Mouse (Mus musculus): ENCODE data around the gene Chrna10. TPM values are rescaled to one million over a fixed set of nuclear protein-coding genes. Genes with fewer than 3 reads are reported as not detected.

The Chrna10 gene
- total and polyA plus RNA-seq, 3 experiments = not detected

DNA sequence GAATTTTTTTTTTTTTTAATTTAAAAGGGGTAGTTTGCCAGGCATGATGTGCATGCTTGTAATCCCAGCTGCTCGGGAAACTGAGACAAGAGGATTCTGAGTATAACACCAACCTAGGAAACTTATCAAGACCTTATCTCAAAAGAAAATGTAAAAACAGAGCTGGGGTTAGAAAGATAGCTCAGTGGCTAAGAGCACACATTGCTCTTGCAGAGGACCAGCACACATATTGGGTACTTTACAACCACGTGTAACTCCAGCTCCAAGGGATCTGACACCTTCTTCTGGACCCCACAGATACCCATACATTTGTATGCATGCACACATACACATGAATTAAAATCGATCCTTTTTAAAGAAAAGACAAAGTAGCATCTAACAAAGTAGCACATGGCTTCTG, 55.3 kb downstream of the Chrna10 start (continued):
- TF ChIP-seq KAT2A (conservative IDR thresholded peaks at IDR 0.05; ENCODE audit: low read depth, low read length) = no peak
- no peak for TF ChIP-seq NELFE (IDR thresholded peaks at IDR 0.05; ENCODE audit: low read depth, low read length)
- TF ChIP-seq MEF2A (IDR thresholded peaks at IDR 0.05; ENCODE audit: extremely low read depth, insufficient replicate concordance, low read depth, low read length, poor library complexity, severe bottlenecking) = no peak
- TF ChIP-seq EP300 (IDR thresholded peaks at IDR 0.05; ENCODE audit: low read depth in 1 of 2, low read length in 2 of 2) = peak in 1 of 2 experiments; percentile 49; a peak in 1 of 4 replicates
- peak; percentile 59; the same call in 1 of the 2 replicates for TF ChIP-seq MYC (IDR thresholded peaks at IDR 0.05; ENCODE audit: low read depth, low read length)
- no peak for TF ChIP-seq MAFK (IDR thresholded peaks at IDR 0.05; ENCODE audit: borderline replicate concordance, low read depth, low read length)
- TF ChIP-seq GABPA (IDR thresholded peaks at IDR 0.05; ENCODE audit: low read depth, low read length) = no peak
- TF ChIP-seq ZC3H11A (IDR thresholded peaks at IDR 0.05; ENCODE audit: low read depth, low read length) = no peak
- TF ChIP-seq POLR2A (IDR thresholded peaks at IDR 0.05; ENCODE audit: control insufficient read depth in 1 of 2, insufficient read depth in 1 of 2, low read depth in 1 of 2, low read length in 2 of 2, poor library complexity in 1 of 2) = no peak

Other genes with a start within 250 kb of the Chrna10 start
- 0.12 TPM in 1 of 2 replicates, not detected in the other for gene Folr1, start 246.0 kb downstream of the Chrna10 start, total RNA-seq (2012; rRNA removed)
- under 1 TPM in 1 of 2 experiments, not detected in 1; 0.07 TPM for gene Folr1, start 246.0 kb downstream of the Chrna10 start, polyA plus RNA-seq (2012; ENCODE audit: insufficient read depth in 1 of 2, insufficient read length in 2 of 2, low read depth in 1 of 2, low replicate concordance in 2 of 2, missing spikeins in 1 of 2)
- gene Lamtor1, start 210.9 kb downstream of the Chrna10 start, total RNA-seq (2012; rRNA removed) = 70.5 and 79.5 TPM in 2 replicates
- gene Lamtor1, start 210.9 kb downstream of the Chrna10 start, polyA plus RNA-seq (2012; ENCODE audit: insufficient read depth in 1 of 2, insufficient read length in 2 of 2, low read depth in 1 of 2, low replicate concordance in 2 of 2, missing spikeins in 1 of 2) = 100 to 1,000 TPM in 1 of 2 experiments, not detected in 1; 115 TPM
- gene Tomt, start 210.5 kb downstream of the Chrna10 start, total RNA-seq (2012; rRNA removed) = 0.78 and 1.3 TPM in 2 replicates
- under 1 TPM in 1 of 2 experiments, not detected in 1; 0.82 TPM for gene Tomt, start 210.5 kb downstream of the Chrna10 start, polyA plus RNA-seq (2012; ENCODE audit: insufficient read depth in 1 of 2, insufficient read length in 2 of 2, low read depth in 1 of 2, low replicate concordance in 2 of 2, missing spikeins in 1 of 2)
- gene Lrrc51, start 182.9 kb downstream of the Chrna10 start, total RNA-seq (2012; rRNA removed) = 13.6 and 14.8 TPM in 2 replicates
- 10 to 100 TPM in 1 of 2 experiments, not detected in 1; 30.8 TPM for gene Lrrc51, start 182.9 kb downstream of the Chrna10 start, polyA plus RNA-seq (2012; ENCODE audit: insufficient read depth in 1 of 2, insufficient read length in 2 of 2, low read depth in 1 of 2, low replicate concordance in 2 of 2, missing spikeins in 1 of 2)
- 48.7 and 54.5 TPM in 2 replicates for gene Numa1, start 182.7 kb downstream of the Chrna10 start, total RNA-seq (2012; rRNA removed)
- 10 to 100 TPM; 50.0 to 91.2 TPM for gene Numa1, start 182.7 kb downstream of the Chrna10 start, polyA plus RNA-seq (2012; ENCODE audit: insufficient read depth in 1 of 2, insufficient read length in 2 of 2, low read depth in 1 of 2, low replicate concordance in 2 of 2, missing spikeins in 1 of 2)
- gene Il18bp, start 98.1 kb downstream of the Chrna10 start, total RNA-seq (2012; rRNA removed) = 0.95 and 1.0 TPM in 2 replicates
- 1 to 10 TPM in 1 of 2 experiments, not detected in 1; 1.8 TPM for gene Il18bp, start 98.1 kb downstream of the Chrna10 start, polyA plus RNA-seq (2012; ENCODE audit: insufficient read depth in 1 of 2, insufficient read length in 2 of 2, low read depth in 1 of 2, low replicate concordance in 2 of 2, missing spikeins in 1 of 2)
- gene Rnf121, start 51.4 kb downstream of the Chrna10 start, total RNA-seq (2012; rRNA removed) = 17.3 and 18.5 TPM in 2 replicates
- 10 to 100 TPM in 1 of 2 experiments, not detected in 1; 16.0 TPM for gene Rnf121, start 51.4 kb downstream of the Chrna10 start, polyA plus RNA-seq (2012; ENCODE audit: insufficient read depth in 1 of 2, insufficient read length in 2 of 2, low read depth in 1 of 2, low replicate concordance in 2 of 2, missing spikeins in 1 of 2)
- gene Xndc1, start 51.3 kb downstream of the Chrna10 start, total RNA-seq (2012; rRNA removed) = 15.3 and 16.6 TPM in 2 replicates
- gene Xndc1, start 51.3 kb downstream of the Chrna10 start, polyA plus RNA-seq (2012; ENCODE audit: insufficient read depth in 1 of 2, insufficient read length in 2 of 2, low read depth in 1 of 2, low replicate concordance in 2 of 2, missing spikeins in 1 of 2) = 10 to 100 TPM in 1 of 2 experiments, not detected in 1; 30.0 TPM
- 0.08 and 0.13 TPM in 2 replicates for gene Xntrpc, start 51.1 kb downstream of the Chrna10 start, total RNA-seq (2012; rRNA removed)
- under 1 TPM in 1 of 2 experiments, not detected in 1; 0.14 TPM for gene Xntrpc, start 51.1 kb downstream of the Chrna10 start, polyA plus RNA-seq (2012; ENCODE audit: insufficient read depth in 1 of 2, insufficient read length in 2 of 2, low read depth in 1 of 2, low replicate concordance in 2 of 2, missing spikeins in 1 of 2)
- not detected in 2 replicates for gene Trpc2, start 33.7 kb downstream of the Chrna10 start, total RNA-seq (2012; rRNA removed)
- gene Trpc2, start 33.7 kb downstream of the Chrna10 start, polyA plus RNA-seq (2012; ENCODE audit: insufficient read depth in 1 of 2, insufficient read length in 2 of 2, low read depth in 1 of 2, low replicate concordance in 2 of 2, missing spikeins in 1 of 2) = not detected
- gene Art1, start 15.1 kb downstream of the Chrna10 start, total RNA-seq (2012; rRNA removed) = not detected in 2 replicates
- gene Art1, start 15.1 kb downstream of the Chrna10 start, polyA plus RNA-seq (2012; ENCODE audit: insufficient read depth in 1 of 2, insufficient read length in 2 of 2, low read depth in 1 of 2, low replicate concordance in 2 of 2, missing spikeins in 1 of 2) = not detected
- not detected in 2 replicates for gene Art5, start 7.3 kb downstream of the Chrna10 start, total RNA-seq (2012; rRNA removed)
- gene Art5, start 7.3 kb downstream of the Chrna10 start, polyA plus RNA-seq (2012; ENCODE audit: insufficient read depth in 1 of 2, insufficient read length in 2 of 2, low read depth in 1 of 2, low replicate concordance in 2 of 2, missing spikeins in 1 of 2) = under 1 TPM in 1 of 2 experiments, not detected in 1; 0.04 TPM
- gene Nup98, start 93.3 kb upstream of the Chrna10 start, total RNA-seq (2012; rRNA removed) = 25.9 and 31.7 TPM in 2 replicates
- 100 to 1,000 TPM in 1 of 2 experiments, 10 to 100 TPM in 1; 45.2 to 195 TPM for gene Nup98, start 93.3 kb upstream of the Chrna10 start, polyA plus RNA-seq (2012; ENCODE audit: insufficient read depth in 1 of 2, insufficient read length in 2 of 2, low read depth in 1 of 2, low replicate concordance in 2 of 2, missing spikeins in 1 of 2)
- gene Pgap2, start 93.4 kb upstream of the Chrna10 start, total RNA-seq (2012; rRNA removed) = 21.1 and 29.2 TPM in 2 replicates
- gene Pgap2, start 93.4 kb upstream of the Chrna10 start, polyA plus RNA-seq (2012; ENCODE audit: insufficient read depth in 1 of 2, insufficient read length in 2 of 2, low read depth in 1 of 2, low replicate concordance in 2 of 2, missing spikeins in 1 of 2) = 10 to 100 TPM in 1 of 2 experiments, not detected in 1; 91.1 TPM
- 24.1 and 33.3 TPM in 2 replicates for gene Rhog, start 139.2 kb upstream of the Chrna10 start, total RNA-seq (2012; rRNA removed)
- 100 to 1,000 TPM; 347 to 425 TPM for gene Rhog, start 139.2 kb upstream of the Chrna10 start, polyA plus RNA-seq (2012; ENCODE audit: insufficient read depth in 1 of 2, insufficient read length in 2 of 2, low read depth in 1 of 2, low replicate concordance in 2 of 2, missing spikeins in 1 of 2)
- 26.1 and 28.2 TPM in 2 replicates for gene Stim1, start 151.0 kb upstream of the Chrna10 start, total RNA-seq (2012; rRNA removed)
- gene Stim1, start 151.0 kb upstream of the Chrna10 start, polyA plus RNA-seq (2012; ENCODE audit: insufficient read depth in 1 of 2, insufficient read length in 2 of 2, low read depth in 1 of 2, low replicate concordance in 2 of 2, missing spikeins in 1 of 2) = 10 to 100 TPM in 1 of 2 experiments, not detected in 1; 65.0 TPM